Mouse (Mus musculus): ENCODE results near the gene Sdk2. TPM values are rescaled to one million over a fixed set of nuclear protein-coding genes. Genes with fewer than 3 reads are reported as not detected.

The Sdk2 gene
- total RNA-seq, 2 experiments from 2014 or later, result 26.2 to 33.6 TPM

- DNase-seq (ENCODE audit: low spot score in 2 of 2), result no peak
Observed at GRCm38 (mm10) chr11:113748797-113749521, 317.9 kb downstream of the Sdk2 start.

GRCm38 (mm10) chr11:113747725-113748380, 319.0 kb downstream of the Sdk2 start:
- no peak for DNase-seq (ENCODE audit: low spot score in 2 of 2)

DNA sequence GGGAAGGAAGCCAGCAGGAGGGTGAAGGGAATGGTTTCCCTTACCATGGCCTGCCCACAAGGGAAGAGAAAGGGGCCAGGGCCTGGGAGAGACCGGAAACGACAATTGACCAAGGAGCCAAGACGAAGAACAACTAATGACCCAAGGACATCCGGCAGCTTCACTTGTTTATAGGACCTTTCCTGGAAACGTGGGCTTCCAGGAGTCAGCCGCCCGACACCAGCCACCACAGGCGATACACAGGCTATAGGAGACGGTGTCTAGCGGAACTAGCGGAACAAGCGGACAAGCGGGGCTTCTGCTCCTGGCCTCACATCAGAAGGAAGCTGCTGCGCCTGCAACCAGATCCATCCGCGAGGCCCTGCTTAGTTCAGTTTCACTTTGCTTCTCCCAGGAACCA, 319.8 kb downstream of the Sdk2 start:
- DNase-seq (ENCODE audit: low spot score in 2 of 2), result no peak

- DNase-seq (ENCODE audit: low spot score in 2 of 2), result no peak
Observed at GRCm38 (mm10) chr11:113745961-113746360, 320.9 kb downstream of the Sdk2 start.

GRCm38 (mm10) chr11:113742998-113743397, 323.8 kb downstream of the Sdk2 start:
- DNase-seq (ENCODE audit: low spot score in 2 of 2), result no peak

DNA sequence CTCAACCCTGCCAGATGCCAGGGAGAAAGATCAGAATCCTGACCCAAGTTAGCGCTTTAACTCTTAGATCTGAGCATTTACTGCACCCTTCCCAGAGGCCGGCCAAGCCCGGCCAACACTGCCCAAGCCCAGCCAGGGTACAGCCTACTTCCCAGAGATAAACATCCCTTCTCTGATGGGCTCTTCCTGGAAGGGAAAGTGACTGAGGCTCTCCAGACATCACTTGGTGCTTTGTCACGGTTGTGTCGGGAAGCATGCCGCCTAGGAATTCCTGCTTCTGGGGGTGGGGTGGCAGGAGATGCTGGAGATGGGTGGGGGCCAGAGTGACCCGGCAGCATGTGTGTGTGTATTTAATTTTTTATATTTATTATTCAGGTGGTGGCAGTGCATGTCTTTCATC, 326.7 kb downstream of the Sdk2 start:
- no peak for DNase-seq (ENCODE audit: low spot score in 2 of 2)

DNA sequence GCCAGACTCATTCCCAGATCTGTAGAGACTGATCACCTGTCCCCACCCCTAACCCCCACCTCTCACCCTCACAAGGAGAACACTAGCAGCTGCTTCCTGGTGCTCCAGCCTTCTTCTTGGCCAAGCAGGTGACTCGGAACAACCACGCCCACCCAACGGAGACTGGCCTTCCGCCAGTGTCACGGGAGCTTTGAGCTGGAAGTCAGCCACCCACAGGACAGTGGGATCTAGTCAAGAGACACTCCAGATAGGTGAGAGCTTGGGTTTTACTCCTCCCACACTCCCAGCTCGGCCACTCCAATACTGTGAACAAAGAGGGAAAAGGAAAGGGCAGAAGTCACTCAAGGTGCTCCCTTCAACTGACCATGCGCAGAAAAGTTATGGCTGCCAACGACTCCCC, 327.6 kb downstream of the Sdk2 start:
- no peak for DNase-seq (ENCODE audit: low spot score in 2 of 2)

DNA sequence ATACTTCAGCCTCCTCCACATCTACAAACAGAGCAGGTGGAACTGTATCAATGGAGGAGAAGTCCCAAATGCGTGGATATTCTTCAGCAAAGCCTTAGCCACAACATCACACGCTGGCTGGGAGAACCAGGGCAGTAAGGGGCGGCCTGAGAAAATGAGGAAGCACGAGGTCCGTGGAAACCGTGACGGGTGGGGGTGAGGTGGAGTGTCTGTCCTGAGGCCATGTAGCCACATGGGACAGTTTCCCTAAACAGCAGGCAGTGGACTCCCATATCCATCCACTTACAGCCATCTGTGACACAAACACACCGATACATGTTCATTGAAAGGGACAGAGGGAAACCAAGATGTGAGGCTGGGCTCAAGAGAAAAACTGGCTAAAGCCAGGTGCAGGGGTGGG, 328.9 kb downstream of the Sdk2 start:
- no peak for DNase-seq (ENCODE audit: low spot score in 2 of 2)

- no peak for DNase-seq (ENCODE audit: low spot score in 2 of 2)
Observed at GRCm38 (mm10) chr11:113737553-113737854, 329.3 kb downstream of the Sdk2 start.

GRCm38 (mm10) chr11:113736848-113737552, 329.8 kb downstream of the Sdk2 start:
- DNase-seq (ENCODE audit: low spot score in 2 of 2), result no peak

DNA sequence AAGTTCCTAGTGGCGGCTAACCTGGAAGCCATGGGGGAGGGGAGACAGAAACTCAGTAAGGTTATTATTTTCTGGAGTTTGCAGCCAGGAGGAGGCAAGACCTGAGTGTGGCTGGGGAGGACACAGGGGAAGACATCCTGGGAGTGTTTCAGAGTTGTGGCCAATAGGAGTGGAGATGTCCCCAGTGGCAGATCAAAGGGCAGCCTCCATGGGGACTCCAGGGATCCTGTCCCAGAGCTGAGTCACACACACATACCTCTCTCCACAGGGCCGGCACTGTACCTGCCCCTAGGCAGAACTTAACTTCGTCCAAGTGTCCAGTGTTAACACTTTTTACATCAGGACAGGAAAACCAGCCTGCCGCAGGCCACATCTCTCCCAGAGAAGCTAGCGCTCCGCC, 331.7 kb downstream of the Sdk2 start:
- DNase-seq (ENCODE audit: low spot score in 2 of 2), result no peak

GRCm38 (mm10) chr11:113733631-113734364, 333.0 kb downstream of the Sdk2 start:
- no peak for DNase-seq (ENCODE audit: low spot score in 2 of 2)

- no peak for DNase-seq (ENCODE audit: low spot score in 2 of 2)
Observed at GRCm38 (mm10) chr11:113731945-113732612, 334.8 kb downstream of the Sdk2 start.

DNA sequence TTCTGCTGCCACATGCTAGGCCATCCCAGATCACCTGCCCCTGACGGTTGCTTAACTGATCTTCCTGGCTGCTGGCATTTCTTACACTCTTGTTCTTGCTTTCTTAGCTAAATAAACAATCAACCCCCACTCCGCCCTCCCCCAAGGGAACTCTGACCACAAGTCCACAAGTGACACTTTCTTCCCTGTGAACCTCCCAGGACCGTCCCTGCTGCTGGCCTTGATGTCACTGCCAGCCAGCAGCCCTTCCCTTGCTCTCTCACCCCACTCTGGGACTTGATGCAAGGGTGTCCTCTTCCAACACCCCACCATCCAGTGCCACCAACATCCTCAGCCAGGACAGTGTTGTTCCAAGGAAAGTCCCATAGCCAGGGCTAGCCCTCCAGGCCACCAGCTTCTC, 336.0 kb downstream of the Sdk2 start:
- DNase-seq (ENCODE audit: low spot score in 2 of 2), result no peak

DNA sequence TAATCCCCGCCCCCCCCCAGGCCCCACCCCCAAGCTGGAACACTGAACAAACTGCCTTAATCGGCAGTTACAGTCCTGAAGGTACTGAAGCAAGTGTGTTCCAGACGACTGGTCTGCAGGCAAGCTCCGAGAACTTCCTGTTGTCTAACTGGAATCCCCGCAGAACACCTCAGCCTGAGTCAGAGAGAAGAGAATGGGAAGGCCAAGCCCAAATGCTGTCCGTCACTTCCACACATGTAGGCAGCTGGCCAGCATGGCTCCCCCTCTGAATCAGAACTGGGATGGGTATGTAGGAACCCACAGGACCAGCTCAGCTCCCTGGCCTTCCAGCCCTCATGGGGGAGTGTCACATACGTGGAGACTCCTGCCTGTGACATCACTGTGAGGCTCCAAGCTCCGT, 336.9 kb downstream of the Sdk2 start:
- no peak for DNase-seq (ENCODE audit: low spot score in 2 of 2)

GRCm38 (mm10) chr11:113729239-113729638, 337.6 kb downstream of the Sdk2 start:
- DNase-seq (ENCODE audit: low spot score in 2 of 2), result no peak

- DNase-seq (ENCODE audit: low spot score in 2 of 2), result no peak
Observed at GRCm38 (mm10) chr11:113727992-113728391, 338.9 kb downstream of the Sdk2 start.

GRCm38 (mm10) chr11:113726994-113727888, 339.6 kb downstream of the Sdk2 start:
- no peak for DNase-seq (ENCODE audit: low spot score in 2 of 2)
